Mouse (Mus musculus) MEL-GATA-1-ER (cell line): Measurements from ENCODE around the gene Arntl.

Experiments used
- DNase-seq: peaks from one replicate; pipeline ENCODE4 v3.0.0-alpha.2; 2012; ENCODE audit warnings: low read depth; ENCODE audit errors: extremely low read depth

The Arntl gene

DNA sequence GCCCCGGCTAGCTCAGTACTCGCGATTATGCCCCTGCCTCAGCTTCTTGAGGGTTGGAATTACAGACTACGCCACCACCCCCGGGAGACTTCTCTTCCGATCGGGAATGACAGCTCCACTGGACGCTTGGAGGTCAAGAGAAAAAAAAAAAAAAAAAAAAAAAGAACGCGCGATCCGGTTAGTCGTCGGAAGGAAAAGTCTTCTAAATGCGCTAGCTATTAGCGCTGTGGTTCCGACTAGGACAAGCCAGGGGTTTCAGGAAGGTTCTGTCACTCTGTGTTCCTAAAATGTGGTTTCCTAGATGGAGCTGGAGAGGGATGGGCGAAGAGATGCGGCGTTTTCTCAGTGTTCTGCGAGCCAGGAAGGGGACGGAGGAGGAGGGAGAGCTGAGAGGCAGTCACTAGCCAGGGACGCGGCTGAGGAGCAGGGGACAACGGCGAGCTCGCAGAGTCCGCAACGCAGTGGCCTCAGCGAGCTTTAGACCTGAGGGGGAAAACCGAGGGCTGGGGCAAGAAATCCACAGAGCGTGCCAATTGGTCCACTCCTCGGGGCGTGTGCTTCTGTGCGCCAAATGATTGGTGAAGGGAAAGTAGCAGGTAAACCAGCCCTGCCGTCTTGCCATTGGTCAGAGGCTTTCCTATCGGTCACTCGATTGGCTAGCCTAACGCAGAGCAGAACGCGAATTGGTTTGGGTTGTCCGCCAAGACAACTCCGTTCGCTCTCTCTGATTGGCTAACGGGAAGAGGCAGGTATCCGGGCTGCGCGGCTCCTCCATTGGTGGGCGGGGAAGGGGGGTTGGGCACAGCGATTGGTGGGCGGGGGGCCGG is at the start of gene Arntl:
Gene Arntl (plus strand): TSS at position 822 of the 827 bp plus-strand sequence.
- peak; percentile 100 for DNase-seq

DNA sequence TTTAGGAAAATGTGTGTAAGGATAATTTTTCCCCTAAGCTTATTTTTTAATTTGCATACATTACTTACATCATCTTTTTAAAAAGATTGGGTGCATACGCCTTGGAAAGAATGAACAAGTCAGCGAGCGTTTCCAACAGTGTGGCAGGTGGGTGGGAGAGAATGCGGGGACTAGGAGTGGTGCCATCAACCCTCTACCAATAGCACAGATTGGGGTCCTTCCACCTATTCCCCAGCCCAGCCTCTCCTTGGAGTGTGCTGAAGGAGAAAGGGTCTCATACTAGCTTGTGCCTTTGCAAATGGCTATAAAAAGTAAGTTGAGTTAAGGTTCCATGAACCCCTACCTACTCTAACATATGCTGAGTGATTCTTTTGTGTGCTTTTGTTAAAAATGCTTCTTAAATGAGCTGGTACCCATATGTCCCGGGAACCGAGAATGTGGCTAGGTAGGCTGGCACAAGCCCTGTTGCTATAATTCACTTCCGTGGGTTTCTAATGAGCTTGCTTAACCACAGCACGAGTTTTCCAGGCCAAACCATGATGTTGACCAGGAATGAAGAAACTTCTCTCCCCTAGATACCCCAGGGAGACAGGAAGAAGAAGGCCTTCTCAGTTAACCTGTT is 46.1 kb upstream of the Arntl start:
- DNase-seq: no peak

DNA sequence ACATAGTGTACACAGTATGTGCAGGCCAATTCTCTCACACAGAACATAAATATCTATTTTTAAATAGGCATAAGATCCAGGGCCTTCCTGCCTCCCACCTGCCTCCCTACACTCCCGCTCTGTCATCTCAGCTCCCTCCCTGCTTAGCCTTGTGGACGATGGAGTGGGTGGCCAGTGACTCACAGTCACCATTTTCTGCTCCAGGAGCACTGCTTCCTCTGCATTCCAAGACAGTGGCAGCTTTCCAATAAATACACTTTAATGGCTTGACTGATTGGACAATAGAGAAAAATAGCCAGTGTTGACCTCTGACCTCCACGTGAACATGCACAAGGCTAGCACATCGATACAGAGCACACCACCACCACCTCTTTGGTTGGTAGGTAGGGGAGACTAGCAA is 42.5 kb upstream of the Arntl start:
- no peak for DNase-seq

DNA sequence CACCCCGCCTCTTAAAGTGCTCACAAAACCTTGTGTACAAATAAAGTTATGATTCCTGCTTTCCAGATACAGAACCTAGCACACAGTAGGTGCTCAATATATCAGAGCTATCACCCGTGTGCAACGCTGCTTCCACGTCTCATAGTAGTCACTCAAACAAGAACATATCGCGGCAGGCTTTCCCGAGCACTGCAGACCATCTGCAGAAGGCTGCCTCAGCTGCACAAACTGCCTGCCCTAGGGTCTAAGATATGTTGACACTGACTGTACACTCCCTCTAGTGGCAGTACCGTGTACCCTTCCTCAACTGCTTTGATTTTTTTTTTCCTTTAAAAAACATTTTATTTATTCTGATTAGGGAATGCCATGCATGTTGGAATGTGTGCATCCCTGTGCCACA is 40.2 kb upstream of the Arntl start:
- peak; percentile 4 for DNase-seq

DNA sequence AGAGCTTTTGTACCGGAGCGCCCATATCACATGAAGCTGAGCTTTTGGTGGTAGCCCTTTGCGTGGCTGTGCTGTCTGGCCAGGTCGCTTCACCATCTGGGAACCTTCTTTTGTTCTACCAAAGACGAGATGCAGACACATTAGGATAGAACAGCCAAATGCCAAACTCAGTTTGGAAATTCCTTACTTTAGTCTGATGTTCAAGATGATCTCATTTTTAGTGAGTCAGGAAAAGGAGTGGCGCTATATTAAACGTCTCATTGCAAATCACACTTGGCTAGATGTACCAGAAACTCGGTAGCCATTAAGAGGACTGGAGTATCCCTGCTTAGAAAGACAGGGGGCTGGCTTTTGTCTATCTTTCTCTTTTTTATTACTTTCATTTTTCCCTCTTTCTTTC is 38.7 kb upstream of the Arntl start:
- DNase-seq: no peak

DNA sequence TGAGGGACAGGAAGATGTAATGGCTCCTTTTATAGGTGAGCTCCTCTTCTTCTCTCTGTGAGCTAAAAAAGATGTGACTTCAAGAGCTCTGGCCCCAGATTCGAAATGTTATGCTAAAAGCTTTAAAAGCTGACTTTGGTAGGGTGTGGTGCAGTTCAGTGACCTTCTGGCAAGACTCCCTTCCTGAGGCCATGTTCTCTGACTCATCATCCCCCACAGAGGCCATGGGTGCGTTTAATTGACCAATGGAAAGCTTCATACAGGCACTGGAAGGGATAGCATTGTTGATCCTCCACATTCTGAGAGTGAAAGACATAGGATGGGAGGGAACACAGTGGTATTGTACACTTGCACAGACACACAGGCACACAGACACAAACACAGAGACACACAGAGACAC is 34.8 kb upstream of the Arntl start:
- DNase-seq: no peak

DNA sequence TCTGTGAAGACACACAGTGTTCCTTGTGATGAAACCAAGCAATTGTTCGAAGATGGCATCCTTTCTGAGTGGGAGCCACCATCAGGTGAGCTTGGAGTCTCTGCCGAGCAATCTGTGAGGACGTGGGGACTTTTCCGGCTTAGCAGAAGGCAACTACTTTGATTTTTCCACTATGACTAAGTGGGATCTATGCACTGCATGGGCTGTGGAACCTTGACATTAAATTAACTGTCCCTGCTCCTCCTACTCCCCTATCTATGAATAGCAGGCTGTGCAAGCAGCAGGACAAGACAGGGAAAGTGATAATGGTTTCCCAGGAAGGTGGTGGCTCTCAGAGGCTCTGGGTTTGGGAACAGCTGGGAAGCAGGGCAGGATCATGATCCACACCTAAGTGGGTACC is 31.8 kb upstream of the Arntl start:
- DNase-seq: no peak

DNA sequence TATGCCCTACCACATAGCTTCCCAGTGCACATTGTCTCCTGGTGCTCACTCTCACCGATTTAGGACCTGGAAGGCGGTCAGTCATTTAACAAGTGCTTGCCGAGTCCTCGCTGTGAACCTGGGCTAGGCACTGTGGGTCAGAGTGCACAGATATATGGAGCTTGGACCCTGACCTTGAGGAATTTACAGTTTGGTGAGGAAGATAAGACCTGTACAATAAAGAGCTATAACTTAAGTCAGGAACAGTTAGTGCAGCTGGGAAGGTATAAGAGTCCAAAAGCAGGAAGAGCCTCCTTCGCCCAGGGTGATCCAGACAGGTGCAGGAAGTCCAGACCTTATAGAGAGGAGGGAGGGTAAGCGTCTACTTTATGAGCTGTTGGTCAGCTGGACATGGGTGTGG is 29.2 kb upstream of the Arntl start:
- no peak for DNase-seq

DNA sequence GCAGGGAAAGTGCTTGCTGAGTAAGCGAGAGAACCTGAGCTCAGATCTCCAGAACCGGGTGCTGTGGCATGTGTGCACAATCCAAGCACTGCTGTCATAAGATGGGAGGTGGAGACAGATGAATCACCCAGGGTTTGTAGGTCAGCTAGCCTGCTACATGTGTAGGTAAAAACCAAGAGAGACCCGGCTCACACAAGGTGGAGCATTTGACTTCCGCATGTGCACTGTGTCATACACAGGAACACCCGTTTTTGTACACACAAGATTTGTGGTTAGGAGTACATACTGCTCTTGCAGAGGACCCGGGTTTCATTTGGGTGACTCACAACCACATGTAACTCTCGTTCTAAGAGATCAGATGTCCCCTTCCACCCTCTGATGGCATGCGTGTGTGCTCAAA is 23.5 kb upstream of the Arntl start:
- DNase-seq: no peak

DNA sequence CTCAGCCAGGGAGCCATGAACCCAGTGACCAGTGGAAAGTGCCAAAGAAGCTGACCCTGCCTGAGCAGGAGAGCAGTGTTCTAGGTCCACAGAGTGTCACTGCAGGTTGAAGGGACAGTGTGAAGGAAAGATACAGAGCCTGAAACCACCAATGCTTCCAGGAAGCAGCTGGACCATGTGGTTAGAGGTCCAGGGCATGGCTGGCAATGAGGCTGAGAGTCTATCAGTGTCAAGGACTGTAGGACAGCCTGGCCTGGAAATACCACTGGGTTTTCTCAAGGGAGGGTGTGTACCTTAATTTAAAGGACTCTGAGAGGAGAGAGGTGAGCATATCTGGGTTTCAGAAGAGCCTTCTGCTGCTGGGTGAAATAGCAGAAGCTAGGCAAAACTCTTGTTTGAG is 22.2 kb upstream of the Arntl start:
- DNase-seq: no peak

DNA sequence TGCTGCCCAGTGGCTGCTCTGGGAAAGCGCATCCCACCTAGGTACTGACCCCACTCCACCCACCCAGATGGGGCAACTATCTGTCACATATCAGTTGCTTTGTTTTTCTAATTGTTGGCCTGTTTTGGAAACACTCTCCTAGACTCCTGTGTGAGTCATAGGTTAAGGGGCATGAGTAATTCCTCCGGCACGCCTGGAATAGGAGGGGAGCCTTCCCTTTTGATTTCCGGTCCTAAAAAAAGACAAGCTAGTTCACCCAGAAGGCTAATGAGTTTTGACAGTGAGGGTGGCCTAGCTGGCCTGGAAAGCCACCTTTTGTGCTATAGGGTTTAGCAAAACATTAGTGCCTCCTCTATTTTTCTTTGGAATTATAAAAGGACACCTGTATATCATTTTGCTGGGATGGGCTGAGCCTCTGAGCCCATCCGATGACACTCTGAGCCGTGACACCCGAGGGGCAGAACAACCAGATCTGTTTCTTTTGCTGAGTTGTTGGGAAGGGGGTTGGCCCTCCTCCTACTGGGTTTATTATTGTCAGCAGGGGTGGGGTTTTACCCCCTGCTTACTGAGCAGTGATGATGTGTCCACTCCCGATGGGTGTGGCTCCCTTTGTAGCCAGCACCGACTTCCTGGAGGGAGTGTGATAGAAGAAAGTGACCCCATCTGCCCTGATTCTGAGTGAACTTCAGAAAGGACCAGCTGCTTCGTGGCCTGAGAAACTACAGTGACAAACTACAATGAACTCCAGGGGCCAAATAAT is 21.0 kb upstream of the Arntl start:
- DNase-seq: no peak

DNA sequence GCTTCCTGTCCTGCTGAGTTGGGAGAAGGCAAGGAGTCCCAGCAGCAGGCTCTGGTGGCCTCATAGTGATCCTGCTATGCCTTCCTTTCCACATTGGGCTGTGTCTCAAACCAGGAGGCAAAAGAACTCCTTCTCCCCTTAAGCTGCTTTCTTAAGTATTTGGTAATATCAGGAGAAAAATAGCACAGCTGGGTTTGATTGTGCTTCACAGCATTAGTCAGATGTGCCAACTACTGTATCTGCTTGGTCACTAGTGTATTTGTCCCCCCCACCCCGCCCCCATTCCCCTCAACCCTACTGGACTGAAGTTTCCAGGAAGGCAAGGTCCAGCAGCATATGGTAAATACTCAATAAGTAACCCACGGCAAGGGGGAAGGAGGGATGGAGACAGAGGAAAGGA is 19.2 kb upstream of the Arntl start:
- no peak for DNase-seq

DNA sequence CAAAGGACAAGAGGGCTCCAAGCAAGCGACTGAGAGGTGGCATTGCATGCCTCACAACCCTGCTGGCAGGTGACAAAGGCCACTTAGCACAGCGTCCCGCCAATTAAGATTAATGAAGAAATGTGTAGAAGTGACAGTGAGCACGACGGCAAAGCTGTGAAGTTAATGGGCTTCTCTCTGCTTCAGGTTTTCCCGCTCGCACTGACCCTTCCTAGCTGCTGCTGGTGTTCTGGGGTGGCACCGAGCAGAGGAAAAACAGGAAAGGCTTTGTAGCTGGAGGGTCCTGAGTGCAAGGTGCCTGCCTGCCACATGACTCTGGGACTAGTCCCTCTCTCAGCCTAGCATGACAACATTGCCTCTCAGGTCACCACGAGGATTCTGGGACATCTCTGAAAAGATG is 18.7 kb upstream of the Arntl start:
- no peak for DNase-seq

DNA sequence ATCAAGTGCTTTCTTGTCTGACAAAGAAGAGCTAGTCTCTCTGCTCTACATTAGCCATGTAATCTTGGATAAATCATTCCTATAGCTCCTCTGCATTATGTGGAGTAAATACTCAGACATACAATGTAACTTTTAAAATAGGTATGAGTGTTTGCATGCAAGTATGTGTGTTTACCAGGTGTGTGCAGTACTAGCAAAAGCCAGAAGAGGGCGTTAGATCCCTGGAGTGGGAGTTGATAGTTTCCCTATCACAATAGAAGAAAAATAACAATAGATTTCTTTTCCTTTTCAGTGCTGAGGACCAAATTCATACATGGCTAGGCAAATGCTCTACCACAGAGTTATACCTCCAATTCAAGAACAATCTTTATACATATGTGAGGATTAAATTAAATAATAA is 15.5 kb upstream of the Arntl start:
- DNase-seq: no peak

DNA sequence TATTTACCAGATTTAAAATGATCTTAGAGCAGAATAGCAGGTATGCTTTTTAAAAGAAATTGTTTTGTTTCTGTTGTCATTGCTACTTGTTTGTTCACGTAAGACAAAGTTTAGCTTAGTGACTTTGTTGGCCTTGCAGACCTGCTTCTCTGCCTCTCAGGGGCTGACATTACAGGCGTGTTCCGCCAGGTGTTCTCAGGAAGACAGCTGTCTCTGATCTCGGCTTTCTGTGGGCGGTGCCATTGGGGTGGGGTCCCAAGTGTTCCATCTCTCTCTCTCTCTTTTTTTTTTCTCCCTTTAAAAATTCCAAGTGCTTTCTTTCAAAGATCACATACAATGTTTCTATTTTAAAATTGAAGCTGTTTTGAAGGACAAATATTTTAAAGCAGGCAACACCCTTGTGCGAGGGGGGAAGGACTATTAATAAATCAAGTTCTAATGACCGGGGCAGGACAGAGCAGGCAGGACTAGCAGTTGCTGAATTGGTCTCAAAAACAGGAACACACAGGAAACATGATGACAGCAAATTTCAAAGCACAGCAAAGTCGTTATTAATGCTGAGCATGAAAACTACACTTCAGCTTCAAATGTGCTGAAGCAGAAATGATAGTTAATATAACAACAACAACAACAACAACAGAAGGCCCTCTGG is 14.4 kb upstream of the Arntl start:
- DNase-seq: no peak

DNA sequence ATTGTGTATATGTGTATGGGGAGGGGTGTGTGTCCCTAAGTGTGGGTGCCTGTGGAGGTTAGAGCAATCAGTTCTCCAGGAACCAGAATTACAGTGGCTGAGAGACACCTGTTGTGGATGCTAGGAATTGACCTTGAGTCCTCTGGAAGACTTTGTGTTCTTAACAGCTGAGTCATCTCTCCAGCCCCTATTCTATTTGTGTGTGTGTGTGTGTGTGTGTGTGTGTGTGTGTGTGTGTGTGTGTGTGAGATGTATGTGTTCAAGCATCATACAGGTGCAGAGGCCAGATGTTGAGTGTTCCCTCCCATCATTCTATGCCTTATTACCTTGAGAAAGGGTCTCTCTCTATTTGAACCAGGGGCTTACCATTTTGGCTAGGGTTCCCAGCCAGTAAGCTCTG is 13.4 kb upstream of the Arntl start:
- no peak for DNase-seq

DNA sequence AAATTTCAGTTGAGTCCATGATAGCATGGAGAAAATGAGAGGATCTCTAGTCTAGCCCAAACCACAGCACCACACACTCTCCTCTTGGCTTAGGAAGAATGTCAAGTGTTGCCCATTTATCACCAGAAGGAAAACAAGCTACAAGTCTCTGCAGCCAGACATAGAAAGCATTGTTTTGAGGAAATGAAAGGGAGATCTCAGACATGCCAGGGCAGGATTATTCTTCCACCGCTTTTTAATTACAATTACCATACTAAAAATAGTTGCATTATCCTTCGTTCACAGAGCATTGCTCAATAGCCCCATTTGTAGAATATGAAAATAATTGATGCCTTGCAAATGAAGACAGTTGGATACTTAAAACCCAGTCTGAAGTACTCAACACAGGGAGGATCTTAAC is 12.0 kb upstream of the Arntl start:
- DNase-seq: no peak

DNA sequence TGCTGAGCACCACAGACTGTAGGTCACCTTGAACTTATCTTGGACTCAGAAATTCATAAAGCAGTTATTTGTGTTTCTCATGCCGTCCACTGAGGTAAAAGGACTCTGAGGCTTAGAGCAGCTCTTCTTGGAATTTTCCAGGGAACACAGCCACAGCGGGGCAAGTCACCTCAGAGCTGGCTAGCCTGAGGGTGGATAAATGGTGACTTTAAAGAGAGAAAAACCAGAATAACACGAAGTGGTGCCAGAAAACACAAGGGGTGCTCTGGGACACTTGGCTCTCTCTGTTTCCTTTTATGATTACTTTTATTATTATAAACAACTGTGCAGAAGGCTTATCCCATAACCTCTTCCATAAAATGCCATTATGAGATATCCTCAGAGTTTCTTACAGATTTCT is 11.1 kb upstream of the Arntl start:
- no peak for DNase-seq

DNA sequence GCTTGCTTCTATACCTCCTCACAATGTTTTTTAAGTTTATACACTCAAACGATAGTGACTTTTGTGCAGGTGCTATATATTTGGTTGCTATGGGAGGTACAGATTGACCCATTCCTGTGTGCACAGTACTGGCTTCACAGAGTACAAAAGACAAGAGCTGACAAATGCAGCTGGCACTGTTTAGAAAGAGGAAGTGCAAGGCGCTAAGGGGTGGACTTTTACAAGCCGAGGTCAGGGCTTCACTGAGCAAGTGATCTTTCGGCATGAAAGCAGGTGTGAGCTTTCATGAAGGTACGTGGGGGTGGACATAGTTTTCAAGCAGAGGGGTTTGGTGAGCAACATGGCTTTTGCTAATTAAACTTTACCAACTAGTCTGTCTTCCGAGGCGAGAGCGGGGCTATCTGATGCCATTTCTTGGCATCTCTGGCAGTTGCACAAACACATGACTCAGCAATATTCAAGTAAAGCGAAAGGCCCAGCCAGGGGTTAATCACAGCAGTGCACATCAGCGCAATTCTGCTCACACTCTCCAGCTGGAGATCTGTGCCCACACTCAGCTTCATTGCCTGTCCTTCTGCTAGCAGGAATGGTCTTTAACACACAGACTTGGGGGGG is 10.0 kb upstream of the Arntl start:
- peak; percentile 47 for DNase-seq

DNA sequence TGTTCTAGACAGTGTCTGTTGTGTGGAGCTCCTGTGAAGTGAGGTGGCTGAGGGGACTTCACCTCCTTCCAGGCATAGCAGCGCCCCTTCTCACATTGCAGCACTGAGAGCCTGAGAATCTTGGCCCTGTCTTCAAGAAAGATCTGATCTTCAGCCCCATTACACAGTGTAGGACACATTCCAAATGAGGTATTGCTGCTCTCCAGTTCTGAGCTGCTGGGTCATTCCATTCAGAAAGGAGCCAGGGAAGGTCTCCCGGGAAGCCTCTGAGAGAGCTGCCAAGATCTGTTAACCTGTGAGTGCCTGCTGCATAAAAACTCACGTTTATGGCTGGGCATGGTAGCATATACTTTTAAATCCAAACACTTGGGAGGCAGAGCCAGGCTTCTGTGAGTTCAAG is 5.7 kb upstream of the Arntl start:
- DNase-seq: no peak
